Comparison of ENCODE assay signal across 8 mouse cellular contexts in the genomic region with DNA sequence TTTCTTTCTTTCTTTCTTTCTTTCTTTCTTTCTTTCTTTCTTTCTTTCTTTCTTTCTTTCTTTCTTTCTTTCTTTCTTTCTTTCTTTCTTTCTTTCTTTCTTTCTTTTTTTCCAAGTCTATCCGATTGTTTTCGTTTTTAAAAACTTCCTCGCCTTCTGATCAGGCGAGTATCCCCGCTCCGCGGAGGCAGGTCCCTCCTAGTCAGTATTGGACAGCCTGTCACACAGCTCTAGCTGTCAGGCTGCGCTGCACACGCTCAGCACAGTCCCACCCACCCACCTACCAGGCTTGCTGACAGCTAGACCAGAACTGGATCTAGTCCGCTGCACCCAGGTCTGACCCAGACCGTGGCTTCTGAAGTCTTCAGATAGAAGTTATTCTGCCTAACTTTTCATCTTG. TPM values are rescaled to one million over a fixed set of nuclear protein-coding genes. Genes with fewer than 3 reads are reported as not detected.
A peak's percentile ranks its signal among the peaks of the same experiment; 100 is the strongest.
DNase-seq lines count a peak whose midpoint lies in the region; ATAC-seq and TF ChIP-seq lines count a peak whose summit lies in the region.

No protein-coding gene starts in this region.

- no peaks in the 10 kb centered on the region for H3K9me3 ChIP-seq in intestine, embryonic 14.5 days (ENCODE audit: control insufficient read depth, low read length)
- H3K9me3 ChIP-seq in limb, embryonic 10.5 days (replicated peaks) = no peaks in the 10 kb centered on the region
- H3K9me3 ChIP-seq in midbrain, embryonic 11.5 days (ENCODE audit: control insufficient read depth, low read length) = no peaks in the 10 kb centered on the region

- H3K4me1 ChIP-seq in intestine, embryonic 14.5 days (replicated peaks; ENCODE audit: control insufficient read depth, insufficient read depth, low read length) = no peaks in the 10 kb centered on the region
- peaks cover 7% of the 10 kb centered on the region for H3K4me1 ChIP-seq in limb, embryonic 10.5 days
- H3K4me1 ChIP-seq in midbrain, embryonic 11.5 days (ENCODE audit: control insufficient read depth, insufficient read depth, low read length) = peaks cover 4% of the 10 kb centered on the region; the same call in 1 of the 2 replicates
- no peaks in the 10 kb centered on the region for H3K4me1 ChIP-seq in small intestine, adult 2 months (ENCODE audit: control insufficient read depth, insufficient read depth, insufficient read length, low read length)

- no peak overlapping the region for H3K27ac ChIP-seq in intestine, embryonic 14.5 days (ENCODE audit: low read depth)
- peak overlapping the region; percentile 73 for H3K27ac ChIP-seq in limb, embryonic 10.5 days
- no peak overlapping the region for H3K27ac ChIP-seq in midbrain, embryonic 11.5 days (ENCODE audit: low read depth, low read length)
- no peak overlapping the region for H3K27ac ChIP-seq in small intestine, adult 2 months (ENCODE audit: insufficient read depth, low read depth, low read length)

- TF ChIP-seq POLR2A in small intestine, adult 2 months (IDR thresholded peaks at IDR 0.05; ENCODE audit: low read depth, low read length) = no peak

- peak overlapping the region; percentile 75 for H3K4me2 ChIP-seq in intestine, embryonic 14.5 days (ENCODE audit: low read length)
- H3K4me2 ChIP-seq in midbrain, embryonic 11.5 days = peak overlapping the region; percentile 53

- no peak for TF ChIP-seq CTCF in small intestine, adult 2 months (IDR thresholded peaks at IDR 0.05; ENCODE audit: extremely low read depth, insufficient read length, insufficient replicate concordance, low read depth, low read length)

- no peaks in the 10 kb centered on the region for H3K27me3 ChIP-seq in intestine, embryonic 14.5 days (replicated peaks; ENCODE audit: control insufficient read depth, insufficient read depth, low read length)
- no peaks in the 10 kb centered on the region for H3K27me3 ChIP-seq in limb, embryonic 10.5 days (ENCODE audit: low read depth, poor library complexity, severe bottlenecking)
- no peaks in the 10 kb centered on the region for H3K27me3 ChIP-seq in midbrain, embryonic 11.5 days (ENCODE audit: control insufficient read depth, insufficient read depth, low read length)
- H3K27me3 ChIP-seq in small intestine, adult 2 months (ENCODE audit: control insufficient read depth, insufficient read depth, low read length) = no peaks in the 10 kb centered on the region; the same call in 1 of the 2 replicates

- H3K4me3 ChIP-seq in intestine, embryonic 14.5 days (ENCODE audit: low read depth, low read length) = peak overlapping the region; percentile 50
- peak overlapping the region; percentile 70 for H3K4me3 ChIP-seq in limb, embryonic 10.5 days
- peak overlapping the region; percentile 39 for H3K4me3 ChIP-seq in midbrain, embryonic 11.5 days (ENCODE audit: low read depth, low read length)
- peak overlapping the region; percentile 67 for H3K4me3 ChIP-seq in small intestine, adult 2 months (ENCODE audit: low read depth, low read length)

- peak; percentile 95 for ATAC-seq in intestine, embryonic 14.5 days (replicated peaks; ENCODE audit: low FRiP score, low TSS enrichment, low read depth)
- ATAC-seq in midbrain, embryonic 11.5 days (ENCODE audit: low FRiP score) = peak; percentile 92

- H3K9ac ChIP-seq in intestine, embryonic 14.5 days (ENCODE audit: low read length) = peak overlapping the region; percentile 45
- peak overlapping the region; percentile 58 for H3K9ac ChIP-seq in midbrain, embryonic 11.5 days (ENCODE audit: low read length)

- 0 out of 2 replicates have a peak, but pooled peaks cover 12% of the 10 kb centered on the region for H3K36me3 ChIP-seq in intestine, embryonic 14.5 days (ENCODE audit: control insufficient read depth, insufficient read depth, low read length)
- H3K36me3 ChIP-seq in limb, embryonic 10.5 days = peaks cover 8% of the 10 kb centered on the region
- no peaks in the 10 kb centered on the region for H3K36me3 ChIP-seq in midbrain, embryonic 11.5 days (ENCODE audit: control insufficient read depth, insufficient read depth, low read length)
- no peaks in the 10 kb centered on the region for H3K36me3 ChIP-seq in small intestine, adult 2 months (ENCODE audit: control insufficient read depth, insufficient read depth, low read length)

- intact Hi-C loops in gastrocnemius, postnatal 14 days (cut with DNase I; ENCODE audit: low total_unique reads) = no loop called here

- peak; percentile 35 to 49 for DNase-seq in left cerebral cortex, adult 18-20 months (ENCODE audit: low spot score in 2 of 2)
- no peak for DNase-seq in left cerebral cortex, adult 11 months (ENCODE audit: low spot score)
- peak; percentile 61 for DNase-seq in embryo, embryonic 10 days (ENCODE audit: low spot score)
- DNase-seq in gastrocnemius, postnatal 14 days = peak; percentile 36
- peak; percentile 68 for DNase-seq in intestine, embryonic 14.5 days (ENCODE audit: low spot score)
- peak; percentile 54 for DNase-seq in limb, embryonic 10.5 days (ENCODE audit: low spot score)
- DNase-seq in midbrain, embryonic 11.5 days (ENCODE audit: low spot score, missing footprints) = peak; percentile 92

- WGBS in intestine, embryonic 14.5 days = 0% methylated on average over 11 of the region's 11 CpGs
- under 1% methylated on average over 11 of the region's 11 CpGs for WGBS in limb, embryonic 10.5 days
- 1% methylated on average over 11 of the region's 11 CpGs for WGBS in midbrain, embryonic 11.5 days
- under 1% methylated on average over 11 of the region's 11 CpGs for WGBS in small intestine, adult 2 months

RNA-seq across cellular contexts. Expression of a gene that starts 0.4 kb away (rescaled TPM):
- 10 to 100 TPM; 17.1 to 17.4 TPM for total RNA-seq in left cerebral cortex, adult 18-20 months (2021)
- total RNA-seq in gastrocnemius, postnatal 14 days (2021) = 1 to 10 TPM; 2.8 to 3.8 TPM
- 12.8 and 13.3 TPM in 2 replicates for polyA plus RNA-seq in intestine, embryonic 14.5 days (2014; fragmentation: Nextera tagmentation; extraction: Ambion mirVana)
- 6.8 and 12.2 TPM in 2 replicates for polyA plus RNA-seq in limb, embryonic 10.5 days (2016; fragmentation: Nextera tagmentation; extraction: Ambion mirVana)
- polyA plus RNA-seq in midbrain, embryonic 11.5 days (2014; fragmentation: Nextera tagmentation; extraction: Ambion mirVana) = 19.0 and 23.7 TPM in 2 replicates
- polyA plus RNA-seq in small intestine, adult 2 months (2012; rRNA removed) = 0.04 and 0.06 TPM in 2 replicates
